Mouse (Mus musculus): ENCODE data around the gene Dapk1. TPM values are rescaled to one million over a fixed set of nuclear protein-coding genes. Genes with fewer than 3 reads are reported as not detected.
A peak's percentile ranks its signal among the peaks of the same experiment; 100 is the strongest.

The Dapk1 gene
- polyA plus RNA-seq, 1 experiment from 2014 or later = 16.3 TPM

- Histone ChIP-seq H3K27ac (replicated peaks; ENCODE audit: low read depth, low read length) (no peak overlapping the region), H3K27me3 (replicated peaks; ENCODE audit: control insufficient read depth, insufficient read depth, low read length) (no peaks in the 10 kb centered on the region), H3K4me3 (ENCODE audit: low read depth, low read length) (no peak overlapping the region), H3K9me3 (ENCODE audit: control insufficient read depth, low read length) (no peaks in the 10 kb centered on the region), H3K4me2 (ENCODE audit: low read depth, low read length) (no peak overlapping the region), H3K4me1 (ENCODE audit: control insufficient read depth, insufficient read depth, low read length) (peaks cover 3% of the 10 kb centered on the region; the same call in 1 of the 2 replicates), H3K9ac (ENCODE audit: low read depth, low read length) (no peak overlapping the region), H3K36me3 (ENCODE audit: control insufficient read depth, insufficient read depth, low read length) (no peaks in the 10 kb centered on the region)
- ATAC-seq (ENCODE audit: low read depth) (no peak), DNase-seq (ENCODE audit: low spot score) (no peak)
- WGBS = 65% methylated on average over 9 of the region's 9 CpGs
These were observed 59.0 kb downstream of the Dapk1 start for GRCm38 (mm10) chr13:60660711-60661261.

GRCm38 (mm10) chr13:60662493-60663177 lies 60.9 kb downstream of the Dapk1 start:
- Histone ChIP-seq H3K9me3 (ENCODE audit: control insufficient read depth, low read length) (no peaks in the 10 kb centered on the region), H3K4me3 (ENCODE audit: low read depth, low read length) (no peak overlapping the region), H3K36me3 (ENCODE audit: control insufficient read depth, insufficient read depth, low read length) (no peaks in the 10 kb centered on the region), H3K27ac (replicated peaks; ENCODE audit: low read depth, low read length) (no peak overlapping the region), H3K4me1 (ENCODE audit: control insufficient read depth, insufficient read depth, low read length) (peaks cover 3% of the 10 kb centered on the region; the same call in 1 of the 2 replicates), H3K27me3 (replicated peaks; ENCODE audit: control insufficient read depth, insufficient read depth, low read length) (no peaks in the 10 kb centered on the region), H3K4me2 (ENCODE audit: low read depth, low read length) (no peak overlapping the region), H3K9ac (ENCODE audit: low read depth, low read length) (no peak overlapping the region)
- no peak for DNase-seq (ENCODE audit: low spot score)
- 0 out of 2 replicates have a peak, but pooled peaks have one; percentile 16 for ATAC-seq (ENCODE audit: low read depth)
- 83% methylated on average over 8 of the region's 8 CpGs for WGBS

- ATAC-seq (ENCODE audit: low read depth) (no peak), DNase-seq (ENCODE audit: low spot score) (no peak)
- Histone ChIP-seq H3K4me2 (ENCODE audit: low read depth, low read length) (no peak overlapping the region), H3K27me3 (replicated peaks; ENCODE audit: control insufficient read depth, insufficient read depth, low read length) (no peaks in the 10 kb centered on the region), H3K9me3 (ENCODE audit: control insufficient read depth, low read length) (no peaks in the 10 kb centered on the region), H3K36me3 (ENCODE audit: control insufficient read depth, insufficient read depth, low read length) (no peaks in the 10 kb centered on the region), H3K4me3 (ENCODE audit: low read depth, low read length) (no peak overlapping the region), H3K4me1 (ENCODE audit: control insufficient read depth, insufficient read depth, low read length) (peaks cover 3% of the 10 kb centered on the region; the same call in 1 of the 2 replicates), H3K27ac (replicated peaks; ENCODE audit: low read depth, low read length) (no peak overlapping the region), H3K9ac (ENCODE audit: low read depth, low read length) (no peak overlapping the region)
- 73% methylated on average over 3 of the region's 3 CpGs for WGBS
These were observed 62.3 kb downstream of the Dapk1 start for GRCm38 (mm10) chr13:60664058-60664457.

- Histone ChIP-seq H3K36me3 (ENCODE audit: control insufficient read depth, insufficient read depth, low read length) (no peaks in the 10 kb centered on the region), H3K4me1 (ENCODE audit: control insufficient read depth, insufficient read depth, low read length) (peaks cover 3% of the 10 kb centered on the region; the same call in 1 of the 2 replicates), H3K27ac (replicated peaks; ENCODE audit: low read depth, low read length) (no peak overlapping the region), H3K9ac (ENCODE audit: low read depth, low read length) (no peak overlapping the region), H3K4me2 (ENCODE audit: low read depth, low read length) (no peak overlapping the region), H3K9me3 (ENCODE audit: control insufficient read depth, low read length) (no peaks in the 10 kb centered on the region), H3K4me3 (ENCODE audit: low read depth, low read length) (no peak overlapping the region), H3K27me3 (replicated peaks; ENCODE audit: control insufficient read depth, insufficient read depth, low read length) (no peaks in the 10 kb centered on the region)
- no peak for ATAC-seq (ENCODE audit: low read depth)
- 88% methylated on average over 10 of the region's 10 CpGs for WGBS
- DNase-seq (ENCODE audit: low spot score) = no peak
These were observed 63.1 kb downstream of the Dapk1 start for GRCm38 (mm10) chr13:60664816-60665215.

GRCm38 (mm10) chr13:60665402-60665801 lies 63.7 kb downstream of the Dapk1 start:
- WGBS = 85% methylated on average over 4 of the region's 4 CpGs
- ATAC-seq (ENCODE audit: low read depth) (no peak), DNase-seq (ENCODE audit: low spot score) (no peak)
- no peak overlapping the region for H3K4me3 ChIP-seq (ENCODE audit: low read depth, low read length)
- no peaks in the 10 kb centered on the region for H3K36me3 ChIP-seq (ENCODE audit: control insufficient read depth, insufficient read depth, low read length)
- H3K9me3 ChIP-seq (ENCODE audit: control insufficient read depth, low read length) = no peaks in the 10 kb centered on the region
- H3K4me2 ChIP-seq (ENCODE audit: low read depth, low read length) = no peak overlapping the region
- H3K9ac ChIP-seq (ENCODE audit: low read depth, low read length) = no peak overlapping the region
- H3K27me3 ChIP-seq (replicated peaks; ENCODE audit: control insufficient read depth, insufficient read depth, low read length) = no peaks in the 10 kb centered on the region
- H3K4me1 ChIP-seq (ENCODE audit: control insufficient read depth, insufficient read depth, low read length) = peaks cover 3% of the 10 kb centered on the region; the same call in 1 of the 2 replicates
- H3K27ac ChIP-seq (replicated peaks; ENCODE audit: low read depth, low read length) = no peak overlapping the region

- no peak overlapping the region for H3K9ac ChIP-seq (ENCODE audit: low read depth, low read length)
- H3K4me2 ChIP-seq (ENCODE audit: low read depth, low read length) = no peak overlapping the region
- H3K27ac ChIP-seq (replicated peaks; ENCODE audit: low read depth, low read length) = no peak overlapping the region
- ATAC-seq (ENCODE audit: low read depth) (no peak), DNase-seq (ENCODE audit: low spot score) (no peak)
- peaks cover 8% of the 10 kb centered on the region; the same call in 1 of the 2 replicates for H3K4me1 ChIP-seq (ENCODE audit: control insufficient read depth, insufficient read depth, low read length)
- H3K36me3 ChIP-seq (ENCODE audit: control insufficient read depth, insufficient read depth, low read length) = no peaks in the 10 kb centered on the region
- H3K4me3 ChIP-seq (ENCODE audit: low read depth, low read length) = no peak overlapping the region
- no peaks in the 10 kb centered on the region for H3K9me3 ChIP-seq (ENCODE audit: control insufficient read depth, low read length)
- no peaks in the 10 kb centered on the region for H3K27me3 ChIP-seq (replicated peaks; ENCODE audit: control insufficient read depth, insufficient read depth, low read length)
- WGBS = 82% methylated on average over 6 of the region's 6 CpGs
These were observed 66.3 kb downstream of the Dapk1 start for GRCm38 (mm10) chr13:60668036-60668435.

- H3K9me3 ChIP-seq (ENCODE audit: control insufficient read depth, low read length) = no peaks in the 10 kb centered on the region
- ATAC-seq (ENCODE audit: low read depth) (no peak), DNase-seq (ENCODE audit: low spot score) (no peak)
- H3K9ac ChIP-seq (ENCODE audit: low read depth, low read length) = no peak overlapping the region
- H3K36me3 ChIP-seq (ENCODE audit: control insufficient read depth, insufficient read depth, low read length) = no peaks in the 10 kb centered on the region
- peaks cover 13% of the 10 kb centered on the region for H3K4me1 ChIP-seq (ENCODE audit: control insufficient read depth, insufficient read depth, low read length)
- H3K4me2 ChIP-seq (ENCODE audit: low read depth, low read length) = no peak overlapping the region
- WGBS = 42% methylated on average over 10 of the region's 10 CpGs
- H3K27ac ChIP-seq (replicated peaks; ENCODE audit: low read depth, low read length) = no peak overlapping the region
- H3K4me3 ChIP-seq (ENCODE audit: low read depth, low read length) = no peak overlapping the region
- H3K27me3 ChIP-seq (replicated peaks; ENCODE audit: control insufficient read depth, insufficient read depth, low read length) = no peaks in the 10 kb centered on the region
These were observed 68.9 kb downstream of the Dapk1 start for GRCm38 (mm10) chr13:60670605-60671004.

DNA sequence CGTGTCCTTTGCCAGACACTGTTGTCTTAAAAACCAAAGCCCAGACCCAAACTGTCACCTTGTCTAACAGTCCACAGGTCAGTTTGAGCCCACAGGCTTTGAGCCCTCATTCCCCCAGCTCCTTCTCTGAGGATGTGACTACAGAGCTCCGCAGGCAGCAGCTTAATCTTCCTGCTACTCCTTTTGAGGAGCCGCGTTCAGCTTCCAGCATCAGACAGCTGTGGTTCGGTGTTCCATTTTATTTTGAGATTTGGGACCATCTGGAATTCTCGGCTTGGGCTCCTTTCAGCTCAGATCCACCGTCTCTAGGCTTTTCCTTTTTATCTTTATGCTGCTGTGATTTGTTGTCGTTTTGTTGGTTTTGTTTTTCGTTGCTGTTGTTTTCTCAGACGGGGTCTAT lies 69.5 kb downstream of the Dapk1 start:
- Histone ChIP-seq H3K4me2 (ENCODE audit: low read depth, low read length) (no peak overlapping the region), H3K27me3 (replicated peaks; ENCODE audit: control insufficient read depth, insufficient read depth, low read length) (no peaks in the 10 kb centered on the region), H3K9me3 (ENCODE audit: control insufficient read depth, low read length) (no peaks in the 10 kb centered on the region), H3K27ac (replicated peaks; ENCODE audit: low read depth, low read length) (no peak overlapping the region), H3K36me3 (ENCODE audit: control insufficient read depth, insufficient read depth, low read length) (no peaks in the 10 kb centered on the region), H3K4me1 (ENCODE audit: control insufficient read depth, insufficient read depth, low read length) (peaks cover 13% of the 10 kb centered on the region), H3K9ac (ENCODE audit: low read depth, low read length) (no peak overlapping the region), H3K4me3 (ENCODE audit: low read depth, low read length) (no peak overlapping the region)
- WGBS = 53% methylated on average over 10 of the region's 10 CpGs
- no peak for DNase-seq (ENCODE audit: low spot score)
- ATAC-seq (ENCODE audit: low read depth) = no peak

- Histone ChIP-seq H3K36me3 (ENCODE audit: control insufficient read depth, insufficient read depth, low read length) (no peaks in the 10 kb centered on the region), H3K4me1 (ENCODE audit: control insufficient read depth, insufficient read depth, low read length) (peaks cover 13% of the 10 kb centered on the region), H3K9me3 (ENCODE audit: control insufficient read depth, low read length) (no peaks in the 10 kb centered on the region), H3K4me3 (ENCODE audit: low read depth, low read length) (no peak overlapping the region), H3K4me2 (ENCODE audit: low read depth, low read length) (no peak overlapping the region), H3K27ac (replicated peaks; ENCODE audit: low read depth, low read length) (no peak overlapping the region), H3K9ac (ENCODE audit: low read depth, low read length) (no peak overlapping the region), H3K27me3 (replicated peaks; ENCODE audit: control insufficient read depth, insufficient read depth, low read length) (no peaks in the 10 kb centered on the region)
- WGBS = 80% methylated on average over 8 of the region's 8 CpGs
- ATAC-seq (ENCODE audit: low read depth) (no peak), DNase-seq (ENCODE audit: low spot score) (no peak)
These were observed 70.5 kb downstream of the Dapk1 start for GRCm38 (mm10) chr13:60672287-60672686.
